Mouse (Mus musculus) myocyte (in vitro differentiated cells): ENCODE results near the gene Dnpep. TPM values are rescaled to one million over a fixed set of nuclear protein-coding genes. Genes with fewer than 3 reads are reported as not detected.

ENCODE experiments used
- H3K27me3 ChIP-seq: one replicate; pipeline ENCODE4 v1.6.1; 2011; ENCODE audit not compliant: control insufficient read depth, insufficient read depth, insufficient read length
- H3K36me3 ChIP-seq: one replicate; pipeline ENCODE4 v1.6.1; 2011; ENCODE audit not compliant: control insufficient read depth, insufficient read depth
- H3K4me2 ChIP-seq: one replicate; pipeline ENCODE4 v1.6.1; 2011; ENCODE audit warnings: low read depth, control low read depth
- H3K4me3 ChIP-seq: one replicate; pipeline ENCODE4 v1.5.1; 2011; ENCODE audit warnings: mild to moderate bottlenecking, control low read depth, moderate library complexity
- H3K79me2 ChIP-seq: one replicate; pipeline ENCODE4 v1.6.1; 2011; ENCODE audit not compliant: control insufficient read depth, insufficient read depth
- H3ac ChIP-seq: one replicate; pipeline ENCODE4 v1.6.1; 2011; ENCODE audit not compliant: control insufficient read depth, insufficient read length
- CEBPB ChIP-seq: IDR thresholded peaks from 2 replicates; pipeline ENCODE4 v1.6.1; 2011; ENCODE audit warnings: mild to moderate bottlenecking, moderate library complexity; ENCODE audit not compliant: poor library complexity, insufficient read depth, severe bottlenecking
- E2F4 ChIP-seq: IDR thresholded peaks from one replicate; pipeline ENCODE4 v1.6.1; 2011; ENCODE audit warnings: mild to moderate bottlenecking, control low read depth, moderate library complexity; ENCODE audit not compliant: insufficient read depth
- MAX ChIP-seq: IDR thresholded peaks from one replicate; pipeline ENCODE4 v1.6.1; 2011; ENCODE audit warnings: low read depth, mild to moderate bottlenecking, control low read depth
- MYOD1 ChIP-seq, 3 experiments: IDR thresholded peaks; one replicate each; pipeline ENCODE4 v1.6.1; 2011; ENCODE audit warnings: control low read depth in 2 of 3, low read depth in 2 of 3, mild to moderate bottlenecking in 2 of 3, moderate library complexity in 1 of 3; ENCODE audit not compliant: insufficient read length in 2 of 3, control insufficient read depth in 1 of 3
- MYOG ChIP-seq, 3 experiments: IDR thresholded peaks; one replicate each; pipeline ENCODE4 v1.6.1; 2011; ENCODE audit warnings: control low read depth in 2 of 3, low read depth in 2 of 3, mild to moderate bottlenecking in 2 of 3; ENCODE audit not compliant: insufficient read length in 2 of 3, control insufficient read depth in 1 of 3, insufficient read depth in 1 of 3
- POLR2A ChIP-seq: IDR thresholded peaks from one replicate; pipeline ENCODE4 v1.6.1; 2011; ENCODE audit warnings: low read depth, mild to moderate bottlenecking, control low read depth, moderate library complexity; ENCODE audit not compliant: insufficient read length
- POLR2AphosphoS2 ChIP-seq: IDR thresholded peaks from one replicate; pipeline ENCODE4 v1.6.1; 2011; ENCODE audit warnings: low read depth, control low read depth; ENCODE audit not compliant: insufficient read length
- REST ChIP-seq: IDR thresholded peaks from one replicate; pipeline ENCODE4 v1.6.1; 2011; ENCODE audit warnings: mild to moderate bottlenecking, control low read depth, moderate library complexity; ENCODE audit not compliant: insufficient read depth, insufficient read length
- SRF ChIP-seq: IDR thresholded peaks from one replicate; pipeline ENCODE4 v1.6.1; 2011; ENCODE audit warnings: low read depth; ENCODE audit not compliant: control insufficient read depth, insufficient read length
- TCF12 ChIP-seq: IDR thresholded peaks from one replicate; pipeline ENCODE4 v1.6.1; 2011; ENCODE audit warnings: mild to moderate bottlenecking, control low read depth; ENCODE audit not compliant: poor library complexity, insufficient read depth, severe bottlenecking
- TCF3 ChIP-seq: IDR thresholded peaks from one replicate; pipeline ENCODE4 v1.6.1; 2011; ENCODE audit warnings: low read depth, control low read depth; ENCODE audit not compliant: insufficient read length
- USF1 ChIP-seq: IDR thresholded peaks from one replicate; pipeline ENCODE4 v1.6.1; 2011; ENCODE audit warnings: low read depth, mild to moderate bottlenecking, control low read depth, moderate library complexity
- polyA plus RNA-seq: library from polyadenylated mRNA; unstranded; fragments of >200 nt; fragmentation: generic; extraction: Trizol; gene quantifications from one replicate; pipeline ENCODE4 v1.2.1, GENCODE M21; 2012; ENCODE audit warnings: missing spikeins

Gene Dnpep
- polyA plus RNA-seq, 1 experiment = 170 TPM

DNA sequence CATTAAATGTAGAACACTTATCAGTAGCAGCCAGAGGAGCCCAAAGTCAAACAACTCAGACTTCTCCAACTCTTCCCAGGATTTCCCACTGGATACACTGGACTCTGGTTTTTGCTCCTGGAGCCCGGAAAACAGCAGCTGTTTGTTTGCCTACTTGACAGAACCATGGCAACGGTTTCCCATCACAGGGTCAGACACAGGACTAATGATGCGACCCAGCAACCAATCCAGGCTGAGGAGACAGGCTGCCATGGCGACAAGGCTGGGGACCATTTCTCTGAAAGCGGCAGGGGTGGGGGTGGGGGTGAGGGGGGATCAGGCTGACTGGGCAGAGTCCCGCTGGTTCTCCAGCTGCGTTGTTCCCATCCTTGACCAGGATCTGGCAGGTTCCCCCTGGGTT lies 28.4 kb downstream of the Dnpep start:
- no peaks in the 10 kb centered on the region for H3K36me3 ChIP-seq
- H3K27me3 ChIP-seq = no peaks in the 10 kb centered on the region
- H3K79me2 ChIP-seq = no peaks in the 10 kb centered on the region
- no peak overlapping the region for H3ac ChIP-seq
- H3K4me3 ChIP-seq = no peak overlapping the region
- no peak overlapping the region for H3K4me2 ChIP-seq
- TF ChIP-seq MYOG (IDR thresholded peaks at IDR 0.05; ENCODE audit: control insufficient read depth in 1 of 3, insufficient read depth in 1 of 3, insufficient read length in 2 of 3, low read depth in 2 of 3) = no peak
- TF ChIP-seq E2F4 = no peak
- TF ChIP-seq TCF12 = no peak
- TF ChIP-seq SRF = no peak
- no peak for TF ChIP-seq MAX

DNA sequence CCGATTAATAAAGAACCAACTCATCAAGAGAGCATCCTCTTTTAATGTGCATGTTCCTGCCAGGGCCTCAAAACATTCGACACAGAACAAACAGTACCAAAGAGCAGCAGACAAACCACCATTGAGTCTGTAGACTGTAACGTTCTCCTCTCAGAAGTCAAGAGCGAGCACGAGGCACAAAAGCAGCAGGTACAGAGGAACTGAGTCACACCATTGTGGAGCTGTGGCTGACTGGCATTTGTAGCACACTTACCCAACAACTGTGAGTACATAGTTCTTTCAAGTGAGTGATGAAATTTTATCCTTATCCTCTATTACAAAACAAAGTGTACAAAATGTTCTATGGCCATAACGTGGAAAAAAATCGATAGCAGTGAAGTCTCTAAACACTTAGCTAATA lies 32.9 kb downstream of the Dnpep start:
- Histone ChIP-seq H3K79me2 (no peaks in the 10 kb centered on the region), H3K4me3 (no peak overlapping the region), H3ac (no peak overlapping the region), H3K4me2 (no peak overlapping the region), H3K27me3 (no peaks in the 10 kb centered on the region), H3K36me3 (no peaks in the 10 kb centered on the region)
- TF ChIP-seq MYOG (IDR thresholded peaks at IDR 0.05; ENCODE audit: control insufficient read depth in 1 of 3, insufficient read depth in 1 of 3, insufficient read length in 2 of 3, low read depth in 2 of 3) = no peak
- TF ChIP-seq SRF = no peak
- no peak for TF ChIP-seq TCF12
- TF ChIP-seq POLR2A = no peak
- no peak for TF ChIP-seq MYOD1 (IDR thresholded peaks at IDR 0.05; ENCODE audit: control insufficient read depth in 1 of 3, insufficient read length in 2 of 3, low read depth in 2 of 3)
- no peak for TF ChIP-seq TCF3
- TF ChIP-seq REST = no peak
- no peak for TF ChIP-seq MAX
- no peak for TF ChIP-seq USF1
- no peak for TF ChIP-seq E2F4
- TF ChIP-seq POLR2AphosphoS2 = no peak
- no peak for TF ChIP-seq CEBPB

DNA sequence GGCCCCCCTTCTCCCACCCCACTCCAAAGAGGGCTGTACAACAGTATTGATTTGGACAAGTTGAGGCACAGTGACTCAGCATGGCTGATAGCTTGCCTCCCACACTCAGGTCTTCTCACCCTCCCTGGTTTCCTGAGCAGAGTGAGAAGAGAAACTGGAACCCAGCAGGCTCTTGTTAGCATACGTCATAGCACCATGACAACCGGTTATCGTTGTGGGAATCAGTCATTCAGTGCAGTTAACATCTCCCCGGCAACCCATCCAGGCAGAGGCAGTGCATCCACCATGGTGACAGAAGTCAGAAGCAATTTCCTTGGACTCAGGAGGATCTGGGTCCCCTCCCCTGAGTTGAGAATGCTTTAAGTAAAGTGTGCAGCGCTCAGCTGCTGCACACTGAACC lies 34.8 kb downstream of the Dnpep start:
- no peak overlapping the region for H3K4me3 ChIP-seq
- no peak overlapping the region for H3ac ChIP-seq
- TF ChIP-seq MAX (no peak), POLR2AphosphoS2 (no peak), REST (no peak), TCF3 (no peak), MYOD1 (IDR thresholded peaks at IDR 0.05; ENCODE audit: control insufficient read depth in 1 of 3, insufficient read length in 2 of 3, low read depth in 2 of 3) (no peak), CEBPB (no peak), TCF12 (no peak), POLR2A (no peak), E2F4 (no peak), SRF (no peak), MYOG (IDR thresholded peaks at IDR 0.05; ENCODE audit: control insufficient read depth in 1 of 3, insufficient read depth in 1 of 3, insufficient read length in 2 of 3, low read depth in 2 of 3) (no peak), USF1 (no peak)
- no peaks in the 10 kb centered on the region for H3K36me3 ChIP-seq
- no peaks in the 10 kb centered on the region for H3K79me2 ChIP-seq
- peaks cover 5% of the 10 kb centered on the region for H3K27me3 ChIP-seq
- no peak overlapping the region for H3K4me2 ChIP-seq

DNA sequence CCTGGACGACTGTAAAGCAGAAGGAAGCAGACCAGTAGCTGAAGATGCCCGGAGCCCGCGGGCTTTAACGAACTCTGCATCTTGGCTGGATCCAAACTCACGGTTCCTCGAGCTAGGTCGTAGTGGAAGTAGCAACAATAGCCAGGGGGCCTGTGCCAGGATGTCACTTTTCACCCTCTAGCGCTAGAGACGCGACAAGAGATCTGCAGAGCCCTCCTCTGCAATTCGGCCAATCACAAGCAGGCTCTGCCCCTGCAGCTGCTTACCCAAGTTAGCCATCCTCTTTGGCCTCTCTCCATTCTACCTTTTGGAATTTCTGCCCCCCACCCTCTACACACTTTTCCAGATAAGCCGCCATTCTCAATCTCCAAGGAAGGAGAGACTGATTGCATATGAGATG lies 39.6 kb downstream of the Dnpep start, which contains the start of gene Resp18:
Gene Resp18, minus strand, starts transcription at position 188 of the 400 bp plus-strand sequence.
- H3K4me2 ChIP-seq = no peak within 1 kb of the TSS
- peaks cover 5% of the 10 kb centered on the region for H3K27me3 ChIP-seq
- H3K36me3 ChIP-seq = no peaks in the 10 kb centered on the region
- no peak within 1 kb of the TSS for H3K4me3 ChIP-seq
- H3K79me2 ChIP-seq = no peaks in the 10 kb centered on the region
- TF ChIP-seq TCF12 (no peak), TCF3 (no peak), SRF (no peak), CEBPB (no peak), E2F4 (no peak), MAX (no peak), MYOG (IDR thresholded peaks at IDR 0.05; ENCODE audit: control insufficient read depth in 1 of 3, insufficient read depth in 1 of 3, insufficient read length in 2 of 3, low read depth in 2 of 3) (no peak), MYOD1 (IDR thresholded peaks at IDR 0.05; ENCODE audit: control insufficient read depth in 1 of 3, insufficient read length in 2 of 3, low read depth in 2 of 3) (no peak), REST (no peak), POLR2A (no peak), POLR2AphosphoS2 (no peak), USF1 (no peak)
- no peak within 1 kb of the TSS for H3ac ChIP-seq
